Mouse (Mus musculus) ES-E14 (cell line): ENCODE results near the gene Ccdc88c. TPM values are rescaled to one million over a fixed set of nuclear protein-coding genes. Genes with fewer than 3 reads are reported as not detected.

Experiments
- DNase-seq: peaks from one replicate; pipeline ENCODE4 v3.0.0-alpha.2; 2013; ENCODE audit warnings: low read depth, low spot score
- H3K27ac ChIP-seq: 2 replicates; pipeline ENCODE4 v1.5.1; 2012; ENCODE audit warnings: low read depth, mild to moderate bottlenecking, low read length, moderate library complexity, mixed read lengths; ENCODE audit not compliant: poor library complexity, insufficient read depth, severe bottlenecking
- H3K36me3 ChIP-seq: 2 replicates; pipeline ENCODE4 v1.6.1; 2012; ENCODE audit warnings: mild to moderate bottlenecking, low read length, moderate library complexity, mixed read lengths; ENCODE audit not compliant: control insufficient read depth, poor library complexity, insufficient read depth, severe bottlenecking
- H3K4me1 ChIP-seq, 2 experiments: fragments of 150-350 bp in 1 of 2; sonication (generic) in 1 of 2; 2 replicates each; pipeline ENCODE4 v1.6.1; 2012; ENCODE audit warnings: low read length in 2 of 2, mild to moderate bottlenecking in 1 of 2, mixed read lengths in 1 of 2; ENCODE audit not compliant: control insufficient read depth in 2 of 2, insufficient read depth in 2 of 2, poor library complexity in 1 of 2
- H3K4me3 ChIP-seq, 2 experiments: fragments of 150-350 bp in 1 of 2; sonication (generic) in 1 of 2; 2 replicates each; pipeline ENCODE4 v1.5.1; 2012; ENCODE audit warnings: low read length in 2 of 2, low read depth in 1 of 2, mild to moderate bottlenecking in 1 of 2, mixed read lengths in 1 of 2; ENCODE audit not compliant: insufficient read depth in 1 of 2, poor library complexity in 1 of 2, severe bottlenecking in 1 of 2
- H3K9ac ChIP-seq: 2 replicates; pipeline ENCODE4 v1.6.1; 2012; ENCODE audit warnings: low read depth, mild to moderate bottlenecking, low read length, mixed read lengths; ENCODE audit not compliant: poor library complexity, insufficient read depth, severe bottlenecking
- H3K9me3 ChIP-seq: fragments of 150-350 bp; sonication (generic); 2 replicates; pipeline ENCODE4 v1.6.1; 2012; ENCODE audit warnings: low read depth, mild to moderate bottlenecking, low read length; ENCODE audit not compliant: control insufficient read depth, insufficient read depth
- CHD2 ChIP-seq: IDR thresholded peaks from 2 replicates; pipeline ENCODE4 v1.6.1; 2014; ENCODE audit warnings: mild to moderate bottlenecking, low read depth, low read length, inconsistent platforms
- HCFC1 ChIP-seq: IDR thresholded peaks from 2 replicates; pipeline ENCODE4 v1.6.1; 2012; ENCODE audit warnings: low read length, inconsistent platforms, borderline replicate concordance; ENCODE audit not compliant: insufficient read depth
- MAFK ChIP-seq: IDR thresholded peaks from 2 replicates; pipeline ENCODE4 v1.6.1; 2014; ENCODE audit warnings: mild to moderate bottlenecking, low read depth, low read length, inconsistent platforms; ENCODE audit not compliant: insufficient read depth
- ZC3H11A ChIP-seq: IDR thresholded peaks from 2 replicates; pipeline ENCODE4 v1.6.1; 2012; ENCODE audit warnings: low read depth, mild to moderate bottlenecking, inconsistent platforms, low read length, borderline replicate concordance
- ZNF384 ChIP-seq: IDR thresholded peaks from 2 replicates; pipeline ENCODE4 v1.6.1; 2012; ENCODE audit warnings: low read depth, low read length, inconsistent platforms
- in situ Hi-C, 2 experiments: fragments of 600-800 bp; cut with MboI; formaldehyde crosslinking; loops; one replicate each; pipeline ENCODE4 v1.15.1; 2025; ENCODE audit warnings: low sequenced_read_pairs in 2 of 2, inconsistent platforms in 1 of 2; ENCODE audit not compliant: unreplicated experiment in 2 of 2
- total RNA-seq: library from RNA; depleted of rRNA; stranded (reverse); fragments of 300-350 nt; gene quantifications from 2 replicates; pipeline ENCODE4 v1.2.3, GENCODE M21; 2012

The Ccdc88c gene
- total RNA-seq, 1 experiment = 35.7 TPM

GRCm38 (mm10) chr12:100994140-100995015 is 34.5 kb downstream of the Ccdc88c start:
- TF ChIP-seq HCFC1 = no peak
- no peak for TF ChIP-seq MAFK
- no peak for TF ChIP-seq CHD2
- no peak for TF ChIP-seq ZNF384
- TF ChIP-seq ZC3H11A = no peak
- in situ Hi-C loops = no loop called here
- peaks cover 5 to 50% of the 10 kb centered on the region in 2 experiments for H3K4me1 ChIP-seq

GRCm38 (mm10) chr12:100993146-100993545 is 35.7 kb downstream of the Ccdc88c start:
- DNase-seq = no peak
- no peaks in the 10 kb centered on the region for H3K9me3 ChIP-seq
- peaks cover 5 to 40% of the 10 kb centered on the region in 2 experiments for H3K4me1 ChIP-seq
- in situ Hi-C loops = no loop called here
- H3K4me3 ChIP-seq = no peak overlapping the region
- no peak for TF ChIP-seq CHD2
- no peak for TF ChIP-seq MAFK
- no peak for TF ChIP-seq ZNF384
- no peak for TF ChIP-seq HCFC1
- no peak for TF ChIP-seq ZC3H11A
- H3K36me3 ChIP-seq = peaks cover 5% of the 10 kb centered on the region; the same call in 1 of the 2 replicates
- H3K9ac ChIP-seq = no peak overlapping the region
- H3K27ac ChIP-seq = no peak overlapping the region

More at GRCm38 (mm10) chr12:100994140-100995015, 34.5 kb downstream of the Ccdc88c start:
- H3K9ac ChIP-seq = no peak overlapping the region
- H3K36me3 ChIP-seq = peaks cover 5% of the 10 kb centered on the region; the same call in 1 of the 2 replicates
- H3K27ac ChIP-seq = no peak overlapping the region
- H3K9me3 ChIP-seq = no peaks in the 10 kb centered on the region
- no peak for DNase-seq
- no peak overlapping the region for H3K4me3 ChIP-seq

- Histone ChIP-seq H3K4me3 (no peak overlapping the region), H3K9ac (no peak overlapping the region), H3K9me3 (no peaks in the 10 kb centered on the region), H3K4me1 (peaks cover 5 to 35% of the 10 kb centered on the region in 2 experiments), H3K27ac (no peak overlapping the region), H3K36me3 (peaks cover 5% of the 10 kb centered on the region; the same call in 1 of the 2 replicates)
- in situ Hi-C loops = no loop called here
- no peak for TF ChIP-seq ZNF384
- no peak for TF ChIP-seq ZC3H11A
- TF ChIP-seq CHD2 = no peak
- TF ChIP-seq HCFC1 = no peak
- no peak for TF ChIP-seq MAFK
- no peak for DNase-seq
Measured at GRCm38 (mm10) chr12:100992505-100992904, 36.4 kb downstream of the Ccdc88c start.

GRCm38 (mm10) chr12:100991119-100991518 is 37.7 kb downstream of the Ccdc88c start:
- DNase-seq = no peak
- peaks cover 5% of the 10 kb centered on the region; the same call in 1 of the 2 replicates for H3K36me3 ChIP-seq
- in situ Hi-C loops = no loop called here
- no peak overlapping the region for H3K4me3 ChIP-seq
- TF ChIP-seq ZNF384 = no peak
- TF ChIP-seq ZC3H11A = no peak
- no peak for TF ChIP-seq CHD2
- TF ChIP-seq MAFK = no peak
- no peak for TF ChIP-seq HCFC1
- H3K27ac ChIP-seq = no peak overlapping the region
- H3K9me3 ChIP-seq = no peaks in the 10 kb centered on the region
- H3K4me1 ChIP-seq = peaks cover 3 to 26% of the 10 kb centered on the region in 2 experiments; a peak in 3 of 4 replicates
- no peak overlapping the region for H3K9ac ChIP-seq
